Mouse (Mus musculus) cerebellum, postnatal 14 days (tissue): ENCODE data around the gene Ilkap.

Experiments
- DNase-seq, 2 experiments: peaks; one replicate each; pipeline ENCODE4 v3.0.0; 2021; ENCODE audit warnings: mixed read lengths in 2 of 2

Gene Ilkap

GRCm38 (mm10) chr1:91413898-91414594 lies 15.4 kb upstream of the Ilkap start, which contains the start of gene Hes6:
Gene Hes6 (minus strand): TSS chr1:91414038.
- peak; percentile 95 to 98 for DNase-seq

GRCm38 (mm10) chr1:91413536-91413897 lies 14.9 kb upstream of the Ilkap start:
- DNase-seq = no peak

GRCm38 (mm10) chr1:91413030-91413506 lies 14.5 kb upstream of the Ilkap start:
- DNase-seq = peak; percentile 92 to 93

GRCm38 (mm10) chr1:91412286-91413029 lies 13.8 kb upstream of the Ilkap start:
- DNase-seq = peak in 1 of 2 experiments; percentile 53

GRCm38 (mm10) chr1:91411631-91412285 lies 13.1 kb upstream of the Ilkap start:
- peak; percentile 22 to 52 for DNase-seq

GRCm38 (mm10) chr1:91407819-91408218 lies 9.2 kb upstream of the Ilkap start:
- no peak for DNase-seq

- DNase-seq = peak; percentile 93
These were observed 7.0 kb upstream of the Ilkap start for GRCm38 (mm10) chr1:91405406-91406169.

GRCm38 (mm10) chr1:91404976-91405375 lies 6.4 kb upstream of the Ilkap start:
- no peak for DNase-seq

GRCm38 (mm10) chr1:91397927-91398259 lies 722 bp downstream of the Ilkap start:
- no peak for DNase-seq

- no peak for DNase-seq
These were observed 8.2 kb downstream of the Ilkap start for GRCm38 (mm10) chr1:91390369-91390768.

GRCm38 (mm10) chr1:91381091-91381471 lies 17.5 kb downstream of the Ilkap start:
- no peak for DNase-seq

- DNase-seq = peak; percentile 85 to 94
These were observed 18.0 kb downstream of the Ilkap start for GRCm38 (mm10) chr1:91380453-91381090.

GRCm38 (mm10) chr1:91373414-91373835 lies 25.2 kb downstream of the Ilkap start:
- DNase-seq = no peak

GRCm38 (mm10) chr1:91370055-91370454 lies 28.6 kb downstream of the Ilkap start:
- no peak for DNase-seq

- DNase-seq = no peak
These were observed 29.2 kb downstream of the Ilkap start for GRCm38 (mm10) chr1:91369408-91369807.

- no peak for DNase-seq
These were observed 31.3 kb downstream of the Ilkap start for GRCm38 (mm10) chr1:91367295-91367694.

- DNase-seq = peak; percentile 53 to 75
These were observed 32.2 kb downstream of the Ilkap start, which contains the start of gene Erfe for GRCm38 (mm10) chr1:91366215-91367108. Gene Erfe (plus strand): TSS chr1:91366430.

- no peak for DNase-seq
These were observed 32.8 kb downstream of the Ilkap start for GRCm38 (mm10) chr1:91365816-91366214.

GRCm38 (mm10) chr1:91364822-91365644 lies 33.6 kb downstream of the Ilkap start:
- no peak for DNase-seq

GRCm38 (mm10) chr1:91362113-91362512 lies 36.5 kb downstream of the Ilkap start:
- no peak for DNase-seq
